Mouse (Mus musculus) liver, embryonic 14.5 days (tissue): ENCODE measurements at regions not wholly inside any gene's neighbourhood (a gene's known extent, or its start where the extent isn't known, plus 50 kb on each side); places are given as distances from the start of the nearest gene placed in this dataset.

Source experiments
- ATAC-seq: fragments of 200-750 bp; cut with Nextera tagmentation; 2 replicates; pipeline ENCODE4 v1.8.0; 2017; ENCODE audit warnings: moderate number of reproducible peaks, mild to moderate bottlenecking, moderate library complexity; ENCODE audit not compliant: insufficient read depth
- DNase-seq, 3 experiments: peaks; one replicate each; pipeline ENCODE4 v3.0.0-alpha.2; 2012 to 2013; ENCODE audit warnings: low read depth in 3 of 3, low spot score in 3 of 3
- H3K27ac ChIP-seq: fragments of 300-500 bp; sonication (generic); 2 replicates; pipeline ENCODE4 v1.5.1; 2014; ENCODE audit warnings: moderate library complexity, mild to moderate bottlenecking, control low read depth, inconsistent platforms
- H3K27me3 ChIP-seq: fragments of 300-500 bp; sonication (generic); 2 replicates; pipeline ENCODE4 v1.6.1; 2014; ENCODE audit warnings: mild to moderate bottlenecking, low read length, moderate library complexity; ENCODE audit not compliant: control insufficient read depth, insufficient read depth
- H3K36me3 ChIP-seq: fragments of 300-500 bp; sonication (generic); replicated peaks from 2 replicates; pipeline ENCODE4 v1.6.1; 2014; ENCODE audit warnings: low read depth; ENCODE audit not compliant: control insufficient read depth, insufficient read depth
- H3K4me1 ChIP-seq, 2 experiments: fragments of 200-500 bp in 1 of 2; fragments of 300-500 bp in 1 of 2; sonication (generic) in 1 of 2; replicated peaks; 2 replicates each; pipeline ENCODE4 v1.6.1; 2012 to 2014; ENCODE audit warnings: antibody characterized with exemption in 1 of 2, inconsistent platforms in 1 of 2, low read length in 1 of 2; ENCODE audit not compliant: control insufficient read depth in 2 of 2, insufficient read depth in 2 of 2
- H3K4me2 ChIP-seq: fragments of 300-500 bp; sonication (generic); 2 replicates; pipeline ENCODE4 v1.6.1; 2014; ENCODE audit warnings: low read depth, mild to moderate bottlenecking, control low read depth, moderate library complexity
- H3K4me3 ChIP-seq, 2 experiments: fragments of 200-500 bp in 1 of 2; fragments of 300-500 bp in 1 of 2; sonication (generic) in 1 of 2; 2 replicates each; pipeline ENCODE4 v1.5.1; 2012 to 2014; ENCODE audit warnings: low read depth in 2 of 2, low read length in 2 of 2, mild to moderate bottlenecking in 2 of 2, control low read depth in 1 of 2, inconsistent platforms in 1 of 2, moderate library complexity in 1 of 2; ENCODE audit not compliant: insufficient read depth in 1 of 2
- H3K9ac ChIP-seq: fragments of 300-500 bp; sonication (generic); replicated peaks from 2 replicates; pipeline ENCODE4 v1.6.1; 2014; ENCODE audit warnings: mild to moderate bottlenecking, control low read depth, moderate library complexity
- H3K9me3 ChIP-seq: fragments of 300-500 bp; sonication (generic); 2 replicates; pipeline ENCODE4 v1.6.1; 2016; ENCODE audit warnings: low read length, mixed read lengths; ENCODE audit not compliant: control insufficient read depth
- CTCF ChIP-seq: IDR thresholded peaks from 2 replicates; pipeline ENCODE4 v1.5.1; 2016; ENCODE audit warnings: antibody characterized with exemption, low read depth, control low read depth
- EP300 ChIP-seq: IDR thresholded peaks from 2 replicates; pipeline ENCODE4 v1.6.1; 2016; ENCODE audit warnings: antibody characterized with exemption, low read depth
- WGBS: fragments of 180-500 bp; shearing (Covaris S2); extraction: QIAGEN DNeasy Blood & Tissue Kit; methylation state at CpG from one replicate; pipeline ENCODE4 v1.1.7; 2014; ENCODE audit not compliant: insufficient replicate concordance; 5-methylcytosine and 5-hydroxymethylcytosine counted together

DNA sequence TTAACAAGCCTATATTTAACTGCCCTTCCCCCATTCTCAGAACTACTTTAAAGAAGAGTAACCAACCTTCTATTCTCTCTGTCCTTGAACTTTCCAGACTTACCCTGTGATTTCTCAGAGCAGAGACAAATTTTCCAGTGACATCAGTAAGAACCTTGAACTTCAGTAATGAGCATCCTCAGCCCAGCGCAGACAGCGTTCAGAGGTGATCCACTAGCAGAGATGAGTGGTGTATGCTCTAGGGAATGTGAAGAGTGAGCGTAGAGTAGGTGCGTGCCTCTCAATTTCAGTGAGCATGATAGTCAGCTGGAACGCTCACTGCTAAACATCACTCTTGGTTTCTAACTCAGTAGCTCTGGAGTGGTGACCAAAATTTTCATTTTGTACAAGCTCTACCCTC is 103.4 kb upstream of the Hmgn3 start:
- no peak for TF ChIP-seq CTCF
- no peak for TF ChIP-seq EP300
- no peaks in the 10 kb centered on the region for H3K36me3 ChIP-seq
- no peak overlapping the region for H3K27ac ChIP-seq
- no peak overlapping the region for H3K4me2 ChIP-seq
- H3K4me1 ChIP-seq: no peaks in the 10 kb centered on the region
- no peak overlapping the region for H3K9ac ChIP-seq
- WGBS: 74% methylated on average over 5 of the region's 5 CpGs
- H3K4me3 ChIP-seq: no peak overlapping the region
- ATAC-seq (no peak), DNase-seq (no peak)
- H3K9me3 ChIP-seq: no peaks in the 10 kb centered on the region
- no peaks in the 10 kb centered on the region for H3K27me3 ChIP-seq

GRCm38 (mm10) chr9:83248164-83248730 is 101.8 kb upstream of the Hmgn3 start:
- no peak overlapping the region for H3K9ac ChIP-seq
- TF ChIP-seq EP300: no peak
- no peak for TF ChIP-seq CTCF
- H3K4me1 ChIP-seq: no peaks in the 10 kb centered on the region
- no peaks in the 10 kb centered on the region for H3K27me3 ChIP-seq
- DNase-seq (no peak), ATAC-seq (no peak)
- H3K9me3 ChIP-seq: no peaks in the 10 kb centered on the region
- no peaks in the 10 kb centered on the region for H3K36me3 ChIP-seq
- no peak overlapping the region for H3K4me2 ChIP-seq
- H3K27ac ChIP-seq: no peak overlapping the region
- 49% methylated on average over 2 of the region's 2 CpGs for WGBS
- H3K4me3 ChIP-seq: no peak overlapping the region

DNA sequence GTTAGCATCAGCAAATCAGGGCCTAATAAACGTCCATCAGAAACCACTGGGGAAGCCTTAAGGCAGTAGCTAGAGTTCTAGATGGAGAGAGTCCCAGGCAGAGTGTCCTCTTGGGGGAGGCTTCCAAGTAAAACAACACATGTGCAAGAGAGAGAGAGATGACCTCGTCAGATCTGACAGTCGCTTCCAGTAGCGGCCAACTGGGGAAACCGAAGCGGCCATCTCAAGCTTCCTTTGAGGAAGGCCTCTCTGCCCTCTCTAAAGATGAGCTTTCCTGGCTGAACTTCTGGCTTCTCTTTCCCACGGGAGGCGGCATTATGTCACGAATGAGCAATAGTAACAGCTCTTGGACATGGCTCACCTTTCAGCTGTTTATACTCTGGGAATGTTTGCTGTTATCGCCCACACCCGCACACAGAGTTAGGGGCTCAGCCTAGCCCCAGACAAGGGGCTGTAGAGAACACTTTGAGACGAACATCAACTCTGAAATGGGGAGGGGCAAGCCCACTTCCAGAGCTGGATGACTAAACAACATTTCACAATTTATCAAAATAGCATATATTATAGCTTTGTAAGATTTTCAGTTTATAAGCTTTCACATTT is 100.7 kb upstream of the Hmgn3 start:
- H3K4me3 ChIP-seq: no peak overlapping the region
- no peak for ATAC-seq
- 67% methylated on average over 12 of the region's 12 CpGs for WGBS
- DNase-seq: no peak
- H3K9me3 ChIP-seq: no peaks in the 10 kb centered on the region
- H3K27me3 ChIP-seq: no peaks in the 10 kb centered on the region
- no peak overlapping the region for H3K27ac ChIP-seq
- no peaks in the 10 kb centered on the region for H3K4me1 ChIP-seq
- no peaks in the 10 kb centered on the region for H3K36me3 ChIP-seq
- H3K9ac ChIP-seq: no peak overlapping the region
- TF ChIP-seq CTCF: no peak
- no peak for TF ChIP-seq EP300
- no peak overlapping the region for H3K4me2 ChIP-seq

GRCm38 (mm10) chr9:83241119-83241518 is 94.6 kb upstream of the Hmgn3 start:
- H3K4me2 ChIP-seq: no peak overlapping the region
- H3K36me3 ChIP-seq: no peaks in the 10 kb centered on the region
- no peak for ATAC-seq
- H3K4me1 ChIP-seq: no peaks in the 10 kb centered on the region
- 57% methylated on average over 4 of the region's 4 CpGs for WGBS
- H3K9me3 ChIP-seq: no peaks in the 10 kb centered on the region
- no peak overlapping the region for H3K27ac ChIP-seq
- H3K27me3 ChIP-seq: no peaks in the 10 kb centered on the region
- no peak overlapping the region for H3K9ac ChIP-seq
- no peak for DNase-seq
- TF ChIP-seq EP300 (no peak), CTCF (no peak)
- H3K4me3 ChIP-seq: no peak overlapping the region

DNA sequence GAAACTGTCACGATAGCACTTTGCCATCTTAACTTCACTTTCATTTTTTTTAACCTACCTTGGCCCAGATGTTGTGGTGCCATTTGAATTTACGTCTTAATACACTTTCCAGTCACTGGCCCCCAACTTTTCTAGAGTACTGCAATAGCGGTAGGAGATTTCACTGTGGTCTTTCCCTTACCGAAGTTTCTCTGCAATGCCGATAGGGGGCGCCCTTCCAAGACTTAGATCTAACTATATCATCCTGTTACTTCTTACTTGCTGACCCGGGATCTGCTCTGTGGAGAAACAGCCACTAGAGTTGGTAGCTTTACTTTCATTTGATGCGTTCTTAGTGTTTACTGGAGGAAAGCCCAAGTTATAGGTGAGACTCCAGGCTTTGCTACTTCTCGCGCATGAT is 92.6 kb upstream of the Hmgn3 start:
- no peaks in the 10 kb centered on the region for H3K4me1 ChIP-seq
- H3K4me3 ChIP-seq: no peak overlapping the region
- ATAC-seq (no peak), DNase-seq (no peak)
- H3K27ac ChIP-seq: no peak overlapping the region
- H3K27me3 ChIP-seq: no peaks in the 10 kb centered on the region
- H3K9ac ChIP-seq: no peak overlapping the region
- no peaks in the 10 kb centered on the region for H3K9me3 ChIP-seq
- WGBS: 68% methylated on average over 10 of the region's 10 CpGs
- no peak for TF ChIP-seq CTCF
- no peak for TF ChIP-seq EP300
- H3K4me2 ChIP-seq: no peak overlapping the region
- H3K36me3 ChIP-seq: no peaks in the 10 kb centered on the region
